Mouse (Mus musculus): Measurements from ENCODE around the gene Rps5.

DNA sequence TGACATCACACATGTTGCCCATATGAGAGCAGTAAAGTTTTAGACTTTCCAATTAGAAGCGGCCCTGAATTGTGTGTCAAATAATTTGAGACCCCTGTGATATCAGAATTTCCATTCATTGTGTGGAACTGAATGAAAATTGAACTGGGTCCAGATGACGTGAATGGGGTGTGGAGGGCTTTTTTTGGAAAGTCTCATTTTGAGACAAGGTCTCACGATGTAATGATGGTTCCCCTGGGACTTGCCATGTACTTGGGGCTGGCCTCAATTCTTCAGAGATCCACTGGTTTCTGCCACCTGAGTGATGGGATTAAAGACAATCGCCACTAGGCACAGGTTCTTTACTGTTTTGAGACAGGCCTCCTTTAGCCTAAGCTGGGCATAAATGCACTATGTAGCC is 18.5 kb downstream of the Rps5 start:
- TF ChIP-seq POLR2A (IDR thresholded peaks at IDR 0.05; ENCODE audit: extremely low read depth, insufficient read depth, low read length) (no peak), CTCF (IDR thresholded peaks at IDR 0.05; ENCODE audit: extremely low read depth, insufficient read depth, low read length) (no peak)

Data from cortical plate, adult 2 months (tissue).